Mouse (Mus musculus) spleen, adult 18-20 months (tissue): ENCODE results near the gene Tdrd5.
A peak's percentile ranks its signal among the peaks of the same experiment; 100 is the strongest.
"Not testable (repeated sequence)": the region's sequence is repeated elsewhere in the genome, so short reads cannot be mapped to it uniquely, and the experiment has no call there.

ENCODE experiments used
- DNase-seq, 2 experiments: peaks; one replicate each; pipeline ENCODE4 v3.0.0; 2022; ENCODE audit warnings: mixed read lengths in 2 of 2

Tdrd5 gene

GRCm38 (mm10) chr1:156251096-156251495 lies 52.4 kb downstream of the Tdrd5 start:
- DNase-seq, result not testable (repeated sequence)

GRCm38 (mm10) chr1:156247893-156248292 lies 55.6 kb downstream of the Tdrd5 start:
- no peak for DNase-seq

- peak in 1 of 2 experiments; percentile 18 for DNase-seq
Observed at GRCm38 (mm10) chr1:156241713-156242348, 61.6 kb downstream of the Tdrd5 start.

DNA sequence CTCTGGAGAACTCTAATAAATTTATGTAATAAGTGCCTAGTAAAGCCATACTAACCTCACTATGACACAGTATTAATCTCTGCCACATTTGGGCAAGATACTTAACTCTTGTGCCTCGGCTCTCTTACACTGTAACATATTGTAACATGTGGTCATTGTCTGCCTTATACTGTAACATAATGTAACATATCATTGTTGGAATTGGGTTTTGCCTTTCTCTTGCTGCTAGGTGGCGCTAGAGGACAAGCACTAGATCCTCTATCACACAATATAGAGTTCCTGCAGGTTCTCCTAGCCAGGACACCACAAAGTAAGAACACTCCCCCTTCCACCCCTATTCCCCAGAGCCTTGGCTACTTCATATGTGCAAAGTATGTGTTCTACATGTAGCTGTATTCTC lies 62.4 kb downstream of the Tdrd5 start:
- DNase-seq, result peak in 1 of 2 experiments; percentile 8

DNA sequence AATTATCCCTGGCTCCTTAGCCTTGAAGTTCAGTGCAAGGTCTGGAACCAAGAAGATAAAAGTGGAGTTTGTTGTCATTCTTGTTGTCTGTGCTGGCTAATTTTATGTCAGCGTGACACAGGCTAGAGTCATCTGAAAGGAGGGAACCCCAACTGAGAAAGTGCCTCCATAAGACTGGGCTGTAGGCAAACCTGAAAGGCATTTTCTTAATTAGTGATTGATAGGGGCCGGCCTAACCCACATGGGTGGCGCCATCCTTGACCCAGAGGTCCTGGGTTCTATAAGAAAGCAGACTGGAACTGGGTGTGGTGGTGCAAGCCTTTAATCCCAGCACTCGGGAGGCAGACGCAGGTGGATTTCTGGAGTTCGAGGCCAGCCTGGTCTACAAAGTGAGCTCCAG lies 72.3 kb downstream of the Tdrd5 start:
- no peak for DNase-seq

DNA sequence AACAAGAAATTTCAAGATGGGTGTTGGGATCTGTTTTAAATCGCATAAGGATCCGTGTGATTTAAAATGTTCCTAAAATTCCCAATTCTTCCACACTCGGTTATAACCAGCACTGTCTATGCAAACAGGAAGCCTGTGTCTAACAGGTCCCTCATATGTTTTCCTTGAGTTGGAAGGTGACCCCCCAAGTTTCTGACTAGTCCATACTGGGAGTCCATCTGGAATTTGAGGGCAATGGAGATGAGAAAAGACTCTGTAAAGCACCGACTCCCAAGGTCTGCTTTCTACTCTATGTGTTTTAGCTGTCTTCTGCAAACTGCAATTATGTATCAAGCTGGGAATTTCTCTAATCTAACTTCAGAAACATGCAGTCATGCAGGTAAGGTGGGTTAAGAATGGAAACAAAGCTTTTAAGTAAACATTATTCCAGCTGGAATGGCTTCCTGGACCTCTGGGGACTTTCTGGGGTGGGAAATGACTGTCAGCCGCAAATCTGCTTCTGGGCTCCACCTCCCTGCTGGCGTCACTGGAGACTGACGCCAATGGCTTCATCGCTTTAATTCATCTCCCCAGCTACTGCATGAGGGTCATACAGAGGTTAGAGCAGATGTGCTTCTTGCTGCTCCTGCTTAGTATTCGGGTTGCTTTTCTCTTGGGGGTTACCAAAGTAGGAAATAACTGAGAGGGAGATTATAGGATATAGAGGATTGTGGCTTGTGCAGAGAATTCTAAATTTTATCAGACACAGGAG lies 73.0 kb downstream of the Tdrd5 start:
- no peak for DNase-seq

DNA sequence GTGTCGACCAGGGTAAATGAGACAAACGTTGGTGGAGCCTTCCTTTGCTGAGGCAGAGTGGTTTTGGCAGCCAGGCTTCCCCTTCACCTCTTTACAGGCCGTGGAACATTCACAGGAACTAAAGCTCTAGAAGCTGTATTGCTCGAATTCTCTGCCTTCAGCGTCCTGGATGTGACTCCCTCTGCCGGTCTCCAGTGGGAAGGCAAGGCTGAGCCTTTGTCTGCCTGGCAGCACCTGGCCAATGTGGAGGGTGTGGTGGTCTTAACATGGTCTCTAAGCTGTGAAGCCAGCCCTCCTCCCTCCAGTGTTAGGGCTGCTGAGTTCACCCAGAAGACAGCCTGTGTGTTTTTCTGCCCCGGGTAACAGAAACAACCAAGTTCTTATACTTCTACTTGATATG lies 74.0 kb downstream of the Tdrd5 start:
- peak in 1 of 2 experiments; percentile 23 for DNase-seq

GRCm38 (mm10) chr1:156228728-156229127 lies 74.7 kb downstream of the Tdrd5 start:
- DNase-seq, result no peak

DNA sequence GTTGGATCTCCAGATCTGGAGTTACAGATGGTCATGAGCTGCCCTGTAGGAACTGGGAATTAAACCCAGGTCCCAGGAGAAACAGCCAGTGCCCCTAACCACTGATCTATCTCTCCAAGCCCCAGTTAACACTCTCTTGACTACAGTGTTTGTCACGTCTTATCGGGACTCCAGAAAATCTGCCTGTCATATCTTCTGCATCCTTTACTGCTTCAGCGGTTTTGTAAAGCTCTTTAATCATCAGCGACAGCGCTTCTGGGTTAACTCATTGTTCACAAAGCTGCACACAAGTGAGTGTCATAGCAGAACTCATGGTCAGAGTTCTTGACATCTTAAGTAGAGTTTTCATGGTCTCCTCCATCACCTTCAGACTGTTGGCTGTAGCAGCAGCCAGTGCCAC lies 76.6 kb downstream of the Tdrd5 start:
- DNase-seq, result no peak

DNA sequence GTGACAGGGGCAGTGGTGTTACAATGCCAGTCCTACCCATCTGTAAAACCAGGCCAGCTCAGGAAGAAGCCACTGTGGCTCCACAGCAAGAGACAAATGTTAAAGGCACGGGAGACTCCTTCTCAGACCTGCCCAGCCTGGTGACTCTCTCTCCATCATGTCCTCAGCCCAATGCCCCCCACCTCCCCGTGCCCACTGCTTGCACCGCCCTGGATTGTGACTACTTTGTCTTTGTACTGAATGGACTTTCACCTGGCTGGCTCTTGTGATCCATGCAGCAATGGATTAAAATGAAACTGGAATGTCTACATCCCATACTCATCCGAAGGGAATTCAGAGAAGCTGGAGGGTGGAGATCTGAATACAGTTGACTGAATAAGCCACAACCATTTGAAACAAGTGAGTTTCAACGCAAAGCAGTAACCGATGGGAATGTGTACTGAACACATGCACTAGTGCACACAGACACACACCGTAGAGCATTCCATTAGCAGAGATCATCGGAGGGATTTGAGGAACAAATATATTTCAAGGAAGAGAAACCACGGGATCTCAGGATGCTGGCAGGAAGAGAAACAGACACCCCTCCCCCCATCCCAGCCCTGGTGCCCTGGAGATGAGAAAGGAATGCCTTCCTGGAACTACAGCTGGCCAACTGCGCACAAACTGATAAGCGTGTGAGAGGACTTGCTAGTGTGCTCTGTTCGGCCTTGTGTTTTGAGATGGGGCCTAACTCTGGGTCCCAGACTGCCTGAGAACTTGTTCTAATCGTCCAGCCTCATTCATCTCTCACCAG lies 81.1 kb downstream of the Tdrd5 start:
- no peak for DNase-seq

- no peak for DNase-seq
Observed at GRCm38 (mm10) chr1:156221327-156221726, 82.1 kb downstream of the Tdrd5 start.

- no peak for DNase-seq
Observed at GRCm38 (mm10) chr1:156218573-156218972, 84.9 kb downstream of the Tdrd5 start.

- DNase-seq, result no peak
Observed at GRCm38 (mm10) chr1:156217941-156218340, 85.5 kb downstream of the Tdrd5 start.

- DNase-seq, result no peak
Observed at GRCm38 (mm10) chr1:156217393-156217792, 86.1 kb downstream of the Tdrd5 start.

DNA sequence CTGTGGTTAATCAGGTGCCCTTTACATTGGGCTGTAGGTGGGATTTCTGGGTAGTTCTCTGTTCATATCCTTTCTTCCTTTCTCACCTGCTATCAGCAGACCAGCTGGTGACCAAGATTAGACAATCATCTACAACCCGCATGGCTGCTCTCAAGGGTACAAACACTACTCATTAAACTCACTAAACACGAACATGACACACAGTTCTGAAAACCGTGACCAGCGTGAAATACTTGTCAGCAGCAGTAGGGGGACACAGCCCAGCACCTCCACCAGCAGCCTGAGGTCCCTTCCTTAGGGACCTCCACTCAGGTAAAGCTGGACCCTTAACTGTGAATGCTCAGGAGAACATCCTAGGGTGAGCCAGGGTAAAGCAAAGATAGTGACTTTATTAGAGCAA lies 87.2 kb downstream of the Tdrd5 start:
- DNase-seq, result no peak

GRCm38 (mm10) chr1:156214651-156215050 lies 88.8 kb downstream of the Tdrd5 start:
- no peak for DNase-seq

GRCm38 (mm10) chr1:156212923-156213322 lies 90.5 kb downstream of the Tdrd5 start:
- DNase-seq, result no peak

GRCm38 (mm10) chr1:156211809-156212317 lies 91.6 kb downstream of the Tdrd5 start:
- no peak for DNase-seq
